10 mouse cellular contexts compared by ENCODE assay signal in genomic region chr15:90072078-90072477, GRCm38 (mm10).
DNase-seq lines count a peak whose midpoint lies in the region; ATAC-seq lines count a peak whose summit lies in the region.
"Had no signal": no experiment of that assay in that cellular context is flagged by ENCODE, and none has a peak within 500 bp of the region (broad histone marks: within the 10 kb centered on the region; RNA-seq: fewer than 3 reads in every experiment).

No protein-coding gene starts in this region.

- intact Hi-C loops in left cerebral cortex, postnatal 10 days (cut with DNase I): no loop called here

- peak; percentile 70 for ATAC-seq in frontal cortex, adult (ENCODE audit: low TSS enrichment)
- no peak for ATAC-seq in monocyte, adult 5-6 weeks (replicated peaks; ENCODE audit: insufficient number of reproducible peaks, low FRiP score, low TSS enrichment, poor library complexity, severe bottlenecking)
- ATAC-seq in CD4-positive, CD25-positive, alpha-beta regulatory T cell, adult 4 months: no peak

- no peak for DNase-seq in frontal cortex, adult 2 months (ENCODE audit: extremely low spot score in 1 of 2, low spot score in 1 of 2)
- DNase-seq in left cerebral cortex, postnatal 10 days (ENCODE audit: extremely low spot score in 1 of 2, low spot score in 2 of 2): peak; percentile 7 to 32
- no peak for DNase-seq in left cerebral cortex, adult 11 months (ENCODE audit: low spot score)
- DNase-seq in frontal cortex, postnatal 14 days (ENCODE audit: low spot score in 2 of 2): peak; percentile 5 to 13
- peak; percentile 36 for DNase-seq in heart, postnatal 4 days
- DNase-seq: kidney, postnatal 10 days; lung, embryonic 14.5 days had no signal

Comparison
In these comparisons a context has a peak if more than half of its experiments do, and no peak if none do; other contexts are left out.
1. DNase-seq: peak in left cerebral cortex, postnatal 10 days (2 of 2), frontal cortex, postnatal 14 days (2 of 2) and heart, postnatal 4 days (single experiment); none in frontal cortex, adult 2 months (0 of 2) and left cerebral cortex, adult 11 months (single experiment).